Mouse (Mus musculus): ENCODE results near the gene Lgr6.

Gene Lgr6

DNA sequence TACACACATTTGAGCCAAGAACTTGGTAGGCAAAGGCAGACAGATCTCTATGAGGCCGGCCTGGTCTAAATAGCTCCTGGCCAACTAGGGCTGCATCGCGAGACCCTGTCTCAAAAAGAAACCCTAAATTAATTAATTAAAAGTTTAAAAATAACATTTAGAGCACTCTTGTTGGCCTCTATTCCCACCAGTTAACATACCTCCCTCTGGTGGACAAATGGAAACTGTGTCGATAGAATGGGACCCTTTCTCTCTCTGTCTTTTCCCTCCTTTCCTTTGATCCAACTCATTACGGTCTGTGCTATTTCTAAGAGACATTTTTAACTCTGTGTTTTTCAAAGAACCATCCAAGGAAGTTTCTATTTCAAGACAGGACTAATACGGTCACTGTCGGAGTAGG, 144.4 kb downstream of the Lgr6 start:
- DNase-seq (ENCODE audit: low read depth, low spot score) = no peak

DNA sequence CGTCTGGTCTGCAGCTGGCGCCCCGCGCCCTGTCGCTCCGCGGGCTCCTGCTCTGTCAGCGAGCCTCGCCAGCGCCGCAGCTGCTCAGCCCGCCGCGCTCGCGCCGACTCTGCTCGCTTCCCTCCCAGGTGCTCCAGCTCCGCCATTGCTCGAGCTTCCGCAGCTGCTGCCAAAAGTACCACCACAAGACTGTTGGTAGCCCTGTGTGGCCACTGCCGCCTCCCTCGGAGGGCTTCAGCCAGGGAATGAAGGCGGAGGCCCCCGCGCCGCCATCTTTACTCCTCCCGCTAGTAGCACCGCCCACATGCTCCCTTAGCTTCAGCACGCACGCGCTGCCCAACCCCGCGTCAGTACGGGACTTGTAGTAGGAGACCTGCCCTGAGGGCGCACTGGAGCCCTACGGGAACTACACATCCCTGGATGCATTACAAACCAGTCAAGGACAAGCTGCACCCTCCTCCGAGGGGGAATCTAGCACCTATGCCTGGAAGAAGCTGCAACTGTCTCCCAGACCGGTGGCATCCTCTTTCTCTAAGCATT, 149.4 kb downstream of the Lgr6 start, which contains the start of gene Ppp1r12b:
TSS of gene Ppp1r12b (minus strand) at position 306 of the 540 bp plus-strand sequence.
- DNase-seq (ENCODE audit: low read depth, low spot score) = peak; percentile 98

GRCm38 (mm10) chr1:134955050-134955636, 149.9 kb downstream of the Lgr6 start:
- DNase-seq (ENCODE audit: low read depth, low spot score) = no peak

GRCm38 (mm10) chr1:134949946-134950345, 155.1 kb downstream of the Lgr6 start:
- DNase-seq (ENCODE audit: low read depth, low spot score) = no peak

GRCm38 (mm10) chr1:134947590-134947989, 157.5 kb downstream of the Lgr6 start:
- DNase-seq (ENCODE audit: low read depth, low spot score) = no peak

GRCm38 (mm10) chr1:134942898-134943297, 162.2 kb downstream of the Lgr6 start:
- no peak for DNase-seq (ENCODE audit: low read depth, low spot score)

DNA sequence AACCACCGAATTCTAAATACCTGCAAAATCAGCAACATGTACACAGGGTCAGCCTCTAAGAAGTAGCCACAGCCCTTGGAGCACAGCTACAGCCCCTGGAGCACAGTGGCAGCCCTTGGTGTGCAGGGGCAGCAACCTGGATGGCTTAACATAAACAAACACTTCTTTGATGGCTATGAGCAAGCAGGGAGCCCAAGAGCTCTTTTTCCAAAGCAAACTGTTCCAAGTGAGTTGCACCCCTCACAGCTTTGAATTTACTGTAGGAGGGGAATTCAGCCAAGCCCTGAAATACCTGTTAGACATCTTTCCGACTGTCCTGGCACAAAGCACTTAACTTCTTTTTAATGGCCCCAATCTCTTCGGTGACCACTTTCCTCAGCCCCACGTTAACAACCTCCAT, 164.2 kb downstream of the Lgr6 start:
- DNase-seq (ENCODE audit: low read depth, low spot score) = no peak

- DNase-seq (ENCODE audit: low read depth, low spot score) = no peak
Measured at GRCm38 (mm10) chr1:134938233-134938632, 166.8 kb downstream of the Lgr6 start.

- no peak for DNase-seq (ENCODE audit: low read depth, low spot score)
Measured at GRCm38 (mm10) chr1:134936335-134936734, 168.7 kb downstream of the Lgr6 start.
